Mouse (Mus musculus): ENCODE results near the gene Mageh1. TPM values are rescaled to one million over a fixed set of nuclear protein-coding genes. Genes with fewer than 3 reads are reported as not detected.
A peak's percentile ranks its signal among the peaks of the same experiment; 100 is the strongest.
"Not testable (repeated sequence)": the region's sequence is repeated elsewhere in the genome, so short reads cannot be mapped to it uniquely, and the experiment has no call there.

Mageh1 gene
- polyA plus RNA-seq (2015; fragmentation: Nextera tagmentation; extraction: Ambion mirVana): 149 and 155 TPM in 2 replicates

- WGBS: 15% methylated on average over 47 of the region's 49 CpGs
- H3K27me3 ChIP-seq (ENCODE audit: control insufficient read depth, insufficient read depth, low read depth, low read length): no peaks in the 10 kb centered on the region
- H3K4me2 ChIP-seq (ENCODE audit: low read length): peak within 1 kb of the TSS; percentile 65
- H3K9me3 ChIP-seq (replicated peaks; ENCODE audit: control insufficient read depth, low read length, poor library complexity, severe bottlenecking): no peaks in the 10 kb centered on the region
- H3K9ac ChIP-seq (ENCODE audit: low read depth, low read length): peak within 1 kb of the TSS; percentile 72
- ATAC-seq: peak; percentile 95
- H3K4me3 ChIP-seq (ENCODE audit: low read depth, low read length): peak within 1 kb of the TSS; percentile 50
- peaks cover 5% of the 10 kb centered on the region; the same call in 1 of the 2 replicates for H3K4me1 ChIP-seq (ENCODE audit: control insufficient read depth, insufficient read depth, low read length)
- no peaks in the 10 kb centered on the region for H3K36me3 ChIP-seq (ENCODE audit: control insufficient read depth, insufficient read depth, low read length)
- peak within 1 kb of the TSS; percentile 91 for H3K27ac ChIP-seq (ENCODE audit: low read length)
These were observed at the start of gene Mageh1 for GRCm38 (mm10) chrX:153037087-153037971. Mageh1 (minus strand) TSS chrX:153037575.

- peak; percentile 94 for ATAC-seq
- H3K9ac ChIP-seq (ENCODE audit: low read depth, low read length): peak overlapping the region; percentile 72; the same call in 1 of the 2 replicates
These were observed 783 bp upstream of the Mageh1 start for GRCm38 (mm10) chrX:153037972-153038744.

GRCm38 (mm10) chrX:153031547-153031946 is 5.8 kb downstream of the Mageh1 start:
- not testable (repeated sequence) for H3K9ac ChIP-seq (ENCODE audit: low read depth, low read length); H3K4me2 ChIP-seq (ENCODE audit: low read length); H3K27me3 ChIP-seq (ENCODE audit: control insufficient read depth, insufficient read depth, low read depth, low read length); ATAC-seq; H3K9me3 ChIP-seq (replicated peaks; ENCODE audit: control insufficient read depth, low read length, poor library complexity, severe bottlenecking); H3K36me3 ChIP-seq (ENCODE audit: control insufficient read depth, insufficient read depth, low read length); H3K4me3 ChIP-seq (ENCODE audit: low read depth, low read length); H3K4me1 ChIP-seq (ENCODE audit: control insufficient read depth, insufficient read depth, low read length); H3K27ac ChIP-seq (ENCODE audit: low read length)

More at GRCm38 (mm10) chrX:153037972-153038744, 783 bp upstream of the Mageh1 start:
- WGBS: 24% methylated on average over 7 of the region's 22 CpGs
- Histone ChIP-seq H3K27ac (ENCODE audit: low read length) (peak overlapping the region; percentile 91), H3K4me2 (ENCODE audit: low read length) (peak overlapping the region; percentile 65), H3K4me3 (ENCODE audit: low read depth, low read length) (peak overlapping the region; percentile 50)
- not testable (repeated sequence) for H3K36me3 ChIP-seq (ENCODE audit: control insufficient read depth, insufficient read depth, low read length); H3K4me1 ChIP-seq (ENCODE audit: control insufficient read depth, insufficient read depth, low read length); H3K27me3 ChIP-seq (ENCODE audit: control insufficient read depth, insufficient read depth, low read depth, low read length); H3K9me3 ChIP-seq (replicated peaks; ENCODE audit: control insufficient read depth, low read length, poor library complexity, severe bottlenecking)

GRCm38 (mm10) chrX:153025709-153026108 is 11.7 kb downstream of the Mageh1 start:
- H3K4me2 ChIP-seq (ENCODE audit: low read length); H3K4me3 ChIP-seq (ENCODE audit: low read depth, low read length); H3K4me1 ChIP-seq (ENCODE audit: control insufficient read depth, insufficient read depth, low read length); H3K27me3 ChIP-seq (ENCODE audit: control insufficient read depth, insufficient read depth, low read depth, low read length); ATAC-seq; H3K27ac ChIP-seq (ENCODE audit: low read length); H3K36me3 ChIP-seq (ENCODE audit: control insufficient read depth, insufficient read depth, low read length); H3K9me3 ChIP-seq (replicated peaks; ENCODE audit: control insufficient read depth, low read length, poor library complexity, severe bottlenecking); H3K9ac ChIP-seq (ENCODE audit: low read depth, low read length): not testable (repeated sequence)
- WGBS: 83% methylated on average over 1 of the region's 3 CpGs

GRCm38 (mm10) chrX:153025255-153025654 is 12.1 kb downstream of the Mageh1 start:
- WGBS: no CpG with 5 or more reads among the region's 3 CpGs
- not testable (repeated sequence) for H3K27me3 ChIP-seq (ENCODE audit: control insufficient read depth, insufficient read depth, low read depth, low read length); H3K9me3 ChIP-seq (replicated peaks; ENCODE audit: control insufficient read depth, low read length, poor library complexity, severe bottlenecking); H3K4me3 ChIP-seq (ENCODE audit: low read depth, low read length); H3K4me1 ChIP-seq (ENCODE audit: control insufficient read depth, insufficient read depth, low read length); H3K27ac ChIP-seq (ENCODE audit: low read length); ATAC-seq; H3K9ac ChIP-seq (ENCODE audit: low read depth, low read length); H3K4me2 ChIP-seq (ENCODE audit: low read length); H3K36me3 ChIP-seq (ENCODE audit: control insufficient read depth, insufficient read depth, low read length)

GRCm38 (mm10) chrX:153007685-153008047 is 29.7 kb downstream of the Mageh1 start:
- no peaks in the 10 kb centered on the region for H3K9me3 ChIP-seq (replicated peaks; ENCODE audit: control insufficient read depth, low read length, poor library complexity, severe bottlenecking)
- H3K27ac ChIP-seq (ENCODE audit: low read length): peak overlapping the region; percentile 90
- peak; percentile 46; the same call in 1 of the 2 replicates for ATAC-seq
- H3K9ac ChIP-seq (ENCODE audit: low read depth, low read length): peak overlapping the region; percentile 74
- H3K4me2 ChIP-seq (ENCODE audit: low read length): peak overlapping the region; percentile 62
- H3K4me1 ChIP-seq (ENCODE audit: control insufficient read depth, insufficient read depth, low read length): no peaks in the 10 kb centered on the region
- WGBS: 30% methylated on average over 9 of the region's 9 CpGs
- no peaks in the 10 kb centered on the region for H3K27me3 ChIP-seq (ENCODE audit: control insufficient read depth, insufficient read depth, low read depth, low read length)
- no peaks in the 10 kb centered on the region for H3K36me3 ChIP-seq (ENCODE audit: control insufficient read depth, insufficient read depth, low read length)
- H3K4me3 ChIP-seq (ENCODE audit: low read depth, low read length): peak overlapping the region; percentile 54

- Histone ChIP-seq H3K27me3 (ENCODE audit: control insufficient read depth, insufficient read depth, low read depth, low read length) (no peaks in the 10 kb centered on the region), H3K4me2 (ENCODE audit: low read length) (peak overlapping the region; percentile 62), H3K9ac (ENCODE audit: low read depth, low read length) (peak overlapping the region; percentile 74), H3K27ac (ENCODE audit: low read length) (peak overlapping the region; percentile 90), H3K9me3 (replicated peaks; ENCODE audit: control insufficient read depth, low read length, poor library complexity, severe bottlenecking) (no peaks in the 10 kb centered on the region), H3K4me3 (ENCODE audit: low read depth, low read length) (peak overlapping the region; percentile 54), H3K36me3 (ENCODE audit: control insufficient read depth, insufficient read depth, low read length) (no peaks in the 10 kb centered on the region), H3K4me1 (ENCODE audit: control insufficient read depth, insufficient read depth, low read length) (no peaks in the 10 kb centered on the region)
- peak; percentile 93 for ATAC-seq
- WGBS: 22% methylated on average over 24 of the region's 58 CpGs
These were observed 30.2 kb downstream of the Mageh1 start for GRCm38 (mm10) chrX:153007021-153007684.

- peak; percentile 90 for ATAC-seq
- peak within 1 kb of the TSS; percentile 54 for H3K4me3 ChIP-seq (ENCODE audit: low read depth, low read length)
- 19% methylated on average over 23 of the region's 23 CpGs for WGBS
These were observed 31.0 kb downstream of the Mageh1 start, which contains the start of gene Usp51 for GRCm38 (mm10) chrX:153006387-153006841. Usp51 (plus strand) TSS chrX:153006469.

More at GRCm38 (mm10) chrX:153006387-153006841, 31.0 kb downstream of the Mageh1 start, which contains the start of gene Usp51:
- H3K27me3 ChIP-seq (ENCODE audit: control insufficient read depth, insufficient read depth, low read depth, low read length): no peaks in the 10 kb centered on the region
- peak within 1 kb of the TSS; percentile 74 for H3K9ac ChIP-seq (ENCODE audit: low read depth, low read length)
- H3K4me1 ChIP-seq (ENCODE audit: control insufficient read depth, insufficient read depth, low read length): no peaks in the 10 kb centered on the region
- H3K27ac ChIP-seq (ENCODE audit: low read length): peak within 1 kb of the TSS; percentile 90
- H3K36me3 ChIP-seq (ENCODE audit: control insufficient read depth, insufficient read depth, low read length): no peaks in the 10 kb centered on the region
- H3K9me3 ChIP-seq (replicated peaks; ENCODE audit: control insufficient read depth, low read length, poor library complexity, severe bottlenecking): no peaks in the 10 kb centered on the region
- peak within 1 kb of the TSS; percentile 62 for H3K4me2 ChIP-seq (ENCODE audit: low read length)
